Mouse (Mus musculus) liver, adult 2 months (tissue): ENCODE data around the gene 5730596B20Rik.

Experiments used
- CTCF ChIP-seq: fragments of 200-500 bp; IDR thresholded peaks from 2 replicates; pipeline ENCODE4 v1.5.1; 2011; ENCODE audit warnings: low read depth, low read length, control low read depth
- POLR2A ChIP-seq: fragments of 200-500 bp; IDR thresholded peaks from 2 replicates; pipeline ENCODE4 v1.6.1; 2011; ENCODE audit warnings: low read length, control low read depth; ENCODE audit not compliant: insufficient read depth; ENCODE audit errors: extremely low read depth

- no peak for TF ChIP-seq POLR2A
- peak; percentile 46 for TF ChIP-seq CTCF
Measured at GRCm38 (mm10) chr6:52197271-52197670, 20.0 kb downstream of the 5730596B20Rik start.
